Mouse (Mus musculus) frontal cortex, postnatal 36 days (tissue): ENCODE data around the gene Foxs1.

Experiments
- DNase-seq, 2 experiments: peaks; one replicate each; pipeline ENCODE4 v3.0.0; 2022; ENCODE audit warnings: low spot score in 2 of 2

Foxs1 gene

GRCm38 (mm10) chr2:152903586-152903985, 29.4 kb downstream of the Foxs1 start:
- DNase-seq: no peak

- DNase-seq: no peak
Observed at GRCm38 (mm10) chr2:152902658-152903057, 30.4 kb downstream of the Foxs1 start.

GRCm38 (mm10) chr2:152901296-152901695, 31.7 kb downstream of the Foxs1 start:
- no peak for DNase-seq

GRCm38 (mm10) chr2:152899011-152899410, 34.0 kb downstream of the Foxs1 start:
- DNase-seq: peak in 1 of 2 experiments; percentile 29

- no peak for DNase-seq
Observed at GRCm38 (mm10) chr2:152896926-152897325, 36.1 kb downstream of the Foxs1 start.

- DNase-seq: no peak
Observed at GRCm38 (mm10) chr2:152895834-152896233, 37.2 kb downstream of the Foxs1 start.

GRCm38 (mm10) chr2:152888774-152889173, 44.2 kb downstream of the Foxs1 start:
- no peak for DNase-seq

GRCm38 (mm10) chr2:152887230-152887629, 45.8 kb downstream of the Foxs1 start:
- no peak for DNase-seq

GRCm38 (mm10) chr2:152884101-152884645, 48.8 kb downstream of the Foxs1 start:
- peak; percentile 38 to 73 for DNase-seq
